Comparison of ENCODE assay signal across 8 mouse cellular contexts in genomic region chr12:17554200-17554951, GRCm38 (mm10). TPM values are rescaled to one million over a fixed set of nuclear protein-coding genes. Genes with fewer than 3 reads are reported as not detected.
DNase-seq lines count a peak whose midpoint lies in the region; ATAC-seq and TF ChIP-seq lines count a peak whose summit lies in the region.

No protein-coding gene starts in this region.

- H3K27ac ChIP-seq in cortical plate, adult 2 months (ENCODE audit: insufficient read depth, low read length), result no peak overlapping the region
- no peak overlapping the region for H3K27ac ChIP-seq in intestine, embryonic 15.5 days
- no peak overlapping the region for H3K27ac ChIP-seq in midbrain, embryonic 11.5 days (ENCODE audit: low read depth, low read length)

- peak; percentile 74 for TF ChIP-seq CTCF in cortical plate, adult 2 months (IDR thresholded peaks at IDR 0.05; ENCODE audit: extremely low read depth, insufficient read depth, low read length)

- H3K4me1 ChIP-seq in cortical plate, adult 2 months (ENCODE audit: control insufficient read depth, insufficient read depth, low read length), result peaks cover 2% of the 10 kb centered on the region; the same call in 1 of the 2 replicates
- H3K4me1 ChIP-seq in intestine, embryonic 15.5 days (replicated peaks), result 0 out of 2 replicates have a peak, but pooled peaks cover 2% of the 10 kb centered on the region
- peaks cover 11% of the 10 kb centered on the region for H3K4me1 ChIP-seq in midbrain, embryonic 11.5 days (ENCODE audit: control insufficient read depth, insufficient read depth, low read length)

- peak; percentile 89 to 92 for DNase-seq in adrenal gland, adult 18-20 months (ENCODE audit: low spot score in 2 of 2)
- DNase-seq in gastrocnemius, postnatal 36 days, result peak; percentile 87 to 88
- DNase-seq in left cerebral cortex, postnatal 25 days (ENCODE audit: low spot score in 2 of 2), result peak; percentile 87 to 88
- peak; percentile 99 for DNase-seq in midbrain, embryonic 11.5 days (ENCODE audit: low spot score, missing footprints)
- peak; percentile 96 for DNase-seq in right cerebral cortex, postnatal 4 days
- DNase-seq in urinary bladder, postnatal 4 days (ENCODE audit: low spot score in 2 of 2), result peak; percentile 79 to 94

- H3K4me2 ChIP-seq in intestine, embryonic 15.5 days (replicated peaks), result no peak overlapping the region
- H3K4me2 ChIP-seq in midbrain, embryonic 11.5 days, result no peak overlapping the region

- no peak overlapping the region for H3K9ac ChIP-seq in intestine, embryonic 15.5 days
- no peak overlapping the region for H3K9ac ChIP-seq in midbrain, embryonic 11.5 days (ENCODE audit: low read length)

- WGBS in intestine, embryonic 15.5 days, result 31% methylated on average over 15 of the region's 15 CpGs
- WGBS in midbrain, embryonic 11.5 days, result 33% methylated on average over 15 of the region's 15 CpGs

- H3K4me3 ChIP-seq in cortical plate, adult 2 months (ENCODE audit: insufficient read depth, low read length), result no peak overlapping the region
- H3K4me3 ChIP-seq in intestine, embryonic 15.5 days (replicated peaks), result no peak overlapping the region
- H3K4me3 ChIP-seq in midbrain, embryonic 11.5 days (ENCODE audit: low read depth, low read length), result no peak overlapping the region

- no peaks in the 10 kb centered on the region for H3K36me3 ChIP-seq in intestine, embryonic 15.5 days
- H3K36me3 ChIP-seq in midbrain, embryonic 11.5 days (ENCODE audit: control insufficient read depth, insufficient read depth, low read length), result peaks cover 10% of the 10 kb centered on the region

- H3K27me3 ChIP-seq in intestine, embryonic 15.5 days (replicated peaks), result no peaks in the 10 kb centered on the region
- no peaks in the 10 kb centered on the region for H3K27me3 ChIP-seq in midbrain, embryonic 11.5 days (ENCODE audit: control insufficient read depth, insufficient read depth, low read length)

- no peaks in the 10 kb centered on the region for H3K9me3 ChIP-seq in intestine, embryonic 15.5 days
- H3K9me3 ChIP-seq in midbrain, embryonic 11.5 days (ENCODE audit: control insufficient read depth, low read length), result no peaks in the 10 kb centered on the region

- intact Hi-C loops in gastrocnemius, postnatal 36 days (cut with DNase I), result loop anchor here (2.0 kb wide), 1 partner anchor 238 kb away; no protein-coding TSS in a partner anchor
- intact Hi-C loops in left cerebral cortex, postnatal 25 days (cut with DNase I), result no loop called here

- TF ChIP-seq POLR2A in cortical plate, adult 2 months (IDR thresholded peaks at IDR 0.05; ENCODE audit: extremely low read depth, insufficient read depth, low read length), result no peak

- peak; percentile 71 for ATAC-seq in intestine, embryonic 15.5 days
- ATAC-seq in midbrain, embryonic 11.5 days (ENCODE audit: low FRiP score), result peak; percentile 34

RNA-seq across cellular contexts. Expression of gene Odc1, which starts 9.8 kb away (rescaled TPM):
- 100 to 1,000 TPM; 331 to 566 TPM for total RNA-seq in adrenal gland, adult 18-20 months (2021)
- 73.9 and 78.7 TPM in 2 replicates for polyA plus RNA-seq in cortical plate, adult 2 months (2012; rRNA removed)
- total RNA-seq in gastrocnemius, postnatal 36 days (2021), result 100 to 1,000 TPM in 1 of 2 experiments, 10 to 100 TPM in 1; 99.8 to 111 TPM
- polyA plus RNA-seq in intestine, embryonic 15.5 days (2015; fragmentation: Nextera tagmentation; extraction: Ambion mirVana), result 203 and 216 TPM in 2 replicates
- total RNA-seq in left cerebral cortex, postnatal 25 days (2021), result 10 to 100 TPM; 56.0 to 63.5 TPM
- 307 and 314 TPM in 2 replicates for polyA plus RNA-seq in midbrain, embryonic 11.5 days (2014; fragmentation: Nextera tagmentation; extraction: Ambion mirVana)
